Mouse (Mus musculus) T-helper 1 cell (primary cell): ENCODE data around the gene Hist1h2be.
"Not testable (repeated sequence)": the region's sequence is repeated elsewhere in the genome, so short reads cannot be mapped to it uniquely, and the experiment has no call there.

ENCODE experiments used
- in situ Hi-C: fragments of 300-600 bp; cut with MboI, MseI; formaldehyde crosslinking; loops from one replicate; pipeline ENCODE4 v1.15.1; 2025; ENCODE audit warnings: high pct_unique_total_duplicates

Gene Hist1h2be

GRCm38 (mm10) chr13:23620733-23621531 is at the start of gene Hist1h2be:
Gene Hist1h2be (minus strand): TSS chr13:23621124.
- in situ Hi-C loops = no loop called here

- in situ Hi-C loops = no loop called here
Observed at GRCm38 (mm10) chr13:23662536-23662935, 41.6 kb upstream of the Hist1h2be start.

GRCm38 (mm10) chr13:23659636-23660366 is 38.9 kb upstream of the Hist1h2be start:
- in situ Hi-C loops = no loop called here

GRCm38 (mm10) chr13:23630653-23631052 is 9.7 kb upstream of the Hist1h2be start:
- in situ Hi-C loops = loop anchor here (5.0 to 10.0 kb wide), 2 partner anchors 37 to 104 kb away; partner anchors contain the start of gene Hist1h1c

GRCm38 (mm10) chr13:23622861-23623450 is 2.0 kb upstream of the Hist1h2be start:
- in situ Hi-C loops = no loop called here

- in situ Hi-C loops = not testable (repeated sequence)
Observed at GRCm38 (mm10) chr13:23622175-23622671, 1.3 kb upstream of the Hist1h2be start, which contains the start of gene Hist1h1e. Gene Hist1h1e (minus strand): TSS chr13:23622558.

- in situ Hi-C loops = no loop called here
Observed at GRCm38 (mm10) chr13:23621532-23622174, 729 bp upstream of the Hist1h2be start.

GRCm38 (mm10) chr13:23620056-23620732 is 730 bp downstream of the Hist1h2be start:
- in situ Hi-C loops = no loop called here

GRCm38 (mm10) chr13:23611638-23612037 is 9.3 kb downstream of the Hist1h2be start:
- in situ Hi-C loops = no loop called here

- in situ Hi-C loops = no loop called here
Observed at GRCm38 (mm10) chr13:23610393-23610792, 10.5 kb downstream of the Hist1h2be start.

GRCm38 (mm10) chr13:23609844-23610243 is 11.1 kb downstream of the Hist1h2be start:
- in situ Hi-C loops = loop anchor here (10.0 kb wide), 2 partner anchors 755 to 1395 kb away; partner anchors contain the start of gene Vmn1r211

- in situ Hi-C loops = loop anchor here (10.0 kb wide), 2 partner anchors 754 to 1396 kb away; partner anchors contain the start of gene Vmn1r211
Observed at GRCm38 (mm10) chr13:23609209-23609608, 11.7 kb downstream of the Hist1h2be start.

- in situ Hi-C loops = loop anchor here (10.0 kb wide), 2 partner anchors 750 to 1400 kb away; partner anchors contain the start of gene Vmn1r211
Observed at GRCm38 (mm10) chr13:23605052-23605451, 15.9 kb downstream of the Hist1h2be start.

GRCm38 (mm10) chr13:23604452-23604851 is 16.5 kb downstream of the Hist1h2be start:
- in situ Hi-C loops = loop anchor here (10.0 kb wide), 2 partner anchors 750 to 1400 kb away; partner anchors contain the start of gene Vmn1r211

GRCm38 (mm10) chr13:23603182-23603699 is 17.7 kb downstream of the Hist1h2be start:
- in situ Hi-C loops = loop anchor here (10.0 kb wide), 2 partner anchors 748 to 1402 kb away; partner anchors contain the start of gene Vmn1r211

- in situ Hi-C loops = no loop called here
Observed at GRCm38 (mm10) chr13:23597957-23598356, 23.0 kb downstream of the Hist1h2be start.

- in situ Hi-C loops = no loop called here
Observed at GRCm38 (mm10) chr13:23595622-23596372, 25.1 kb downstream of the Hist1h2be start.

GRCm38 (mm10) chr13:23595185-23595584 is 25.7 kb downstream of the Hist1h2be start:
- in situ Hi-C loops = no loop called here

- in situ Hi-C loops = loop anchor here (5.0 kb wide), 1 partner anchor 161 kb away; no protein-coding TSS in a partner anchor
Observed at GRCm38 (mm10) chr13:23593051-23593770, 27.7 kb downstream of the Hist1h2be start.
